Mouse (Mus musculus): ENCODE measurements around the gene Hist1h4h.
"Not testable (repeated sequence)": the region's sequence is repeated elsewhere in the genome, so short reads cannot be mapped to it uniquely, and the experiment has no call there.

DNA sequence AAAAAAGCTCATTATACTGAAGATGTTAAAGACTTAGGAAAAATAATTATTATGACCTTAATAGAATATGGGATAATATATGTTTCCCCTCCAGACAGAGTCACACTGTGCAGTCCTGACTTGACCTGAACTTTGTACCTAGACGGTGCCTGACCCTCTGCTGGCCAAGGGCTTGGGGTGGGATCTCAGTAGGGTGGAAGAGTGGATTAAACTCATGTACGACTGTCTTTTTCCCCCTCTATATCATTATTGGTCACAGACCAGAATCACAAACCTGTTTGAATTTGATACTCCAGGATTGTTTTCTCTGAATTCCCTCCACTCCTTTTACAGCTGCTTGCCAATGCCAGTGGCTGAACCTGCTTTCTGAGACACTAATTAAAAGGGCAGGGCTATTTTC is 29.8 kb downstream of the Hist1h4h start:
- TF ChIP-seq CTCF (IDR thresholded peaks at IDR 0.05); POLR2A (IDR thresholded peaks at IDR 0.05; ENCODE audit: insufficient read depth, low read depth, low read length): not testable (repeated sequence)
